Mouse (Mus musculus): ENCODE measurements around the gene B4galt1.

DNA sequence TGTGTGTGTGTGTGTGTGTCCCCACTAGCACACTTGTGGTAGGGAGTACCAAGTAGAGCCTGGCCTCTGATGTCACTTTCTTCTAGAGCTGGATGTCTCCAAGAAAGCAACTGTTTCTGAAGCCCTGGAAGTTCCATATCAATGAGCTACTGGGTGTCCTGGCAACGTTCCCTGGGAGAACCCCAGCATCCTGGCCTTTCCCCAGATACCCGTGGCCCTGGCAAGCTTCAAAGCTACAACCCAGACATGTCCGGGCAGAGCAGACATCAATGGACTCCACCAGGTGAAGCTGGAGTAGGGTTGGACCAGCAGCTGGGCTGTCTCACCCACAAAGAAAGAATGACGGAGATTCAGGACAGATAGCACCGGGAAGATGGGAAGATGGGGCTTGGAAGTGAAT is 37.4 kb upstream of the B4galt1 start:
- TF ChIP-seq POLR2A (IDR thresholded peaks at IDR 0.05; ENCODE audit: borderline replicate concordance, extremely low read depth, insufficient read depth, insufficient read length, poor library complexity, severe bottlenecking) (no peak), CTCF (IDR thresholded peaks at IDR 0.05; ENCODE audit: borderline replicate concordance, extremely low read depth, insufficient read depth, insufficient read length) (no peak)
